Mouse (Mus musculus) ES-E14 (cell line): ENCODE measurements around the gene Atrip. TPM values are rescaled to one million over a fixed set of nuclear protein-coding genes. Genes with fewer than 3 reads are reported as not detected.

Experiments used
- DNase-seq: peaks from one replicate; pipeline ENCODE4 v3.0.0-alpha.2; 2013; ENCODE audit warnings: low read depth, low spot score
- H3K27ac ChIP-seq: 2 replicates; pipeline ENCODE4 v1.5.1; 2012; ENCODE audit warnings: low read depth, mild to moderate bottlenecking, low read length, moderate library complexity, mixed read lengths; ENCODE audit not compliant: poor library complexity, insufficient read depth, severe bottlenecking
- H3K36me3 ChIP-seq: 2 replicates; pipeline ENCODE4 v1.6.1; 2012; ENCODE audit warnings: mild to moderate bottlenecking, low read length, moderate library complexity, mixed read lengths; ENCODE audit not compliant: control insufficient read depth, poor library complexity, insufficient read depth, severe bottlenecking
- H3K4me1 ChIP-seq, 2 experiments: fragments of 150-350 bp in 1 of 2; sonication (generic) in 1 of 2; 2 replicates each; pipeline ENCODE4 v1.6.1; 2012; ENCODE audit warnings: low read length in 2 of 2, mild to moderate bottlenecking in 1 of 2, mixed read lengths in 1 of 2; ENCODE audit not compliant: control insufficient read depth in 2 of 2, insufficient read depth in 2 of 2, poor library complexity in 1 of 2
- H3K4me3 ChIP-seq, 2 experiments: fragments of 150-350 bp in 1 of 2; sonication (generic) in 1 of 2; 2 replicates each; pipeline ENCODE4 v1.5.1; 2012; ENCODE audit warnings: low read length in 2 of 2, low read depth in 1 of 2, mild to moderate bottlenecking in 1 of 2, mixed read lengths in 1 of 2; ENCODE audit not compliant: insufficient read depth in 1 of 2, poor library complexity in 1 of 2, severe bottlenecking in 1 of 2
- H3K9ac ChIP-seq: 2 replicates; pipeline ENCODE4 v1.6.1; 2012; ENCODE audit warnings: low read depth, mild to moderate bottlenecking, low read length, mixed read lengths; ENCODE audit not compliant: poor library complexity, insufficient read depth, severe bottlenecking
- H3K9me3 ChIP-seq: fragments of 150-350 bp; sonication (generic); 2 replicates; pipeline ENCODE4 v1.6.1; 2012; ENCODE audit warnings: low read depth, mild to moderate bottlenecking, low read length; ENCODE audit not compliant: control insufficient read depth, insufficient read depth
- CHD2 ChIP-seq: IDR thresholded peaks from 2 replicates; pipeline ENCODE4 v1.6.1; 2014; ENCODE audit warnings: mild to moderate bottlenecking, low read depth, low read length, inconsistent platforms
- HCFC1 ChIP-seq: IDR thresholded peaks from 2 replicates; pipeline ENCODE4 v1.6.1; 2012; ENCODE audit warnings: low read length, inconsistent platforms, borderline replicate concordance; ENCODE audit not compliant: insufficient read depth
- MAFK ChIP-seq: IDR thresholded peaks from 2 replicates; pipeline ENCODE4 v1.6.1; 2014; ENCODE audit warnings: mild to moderate bottlenecking, low read depth, low read length, inconsistent platforms; ENCODE audit not compliant: insufficient read depth
- ZC3H11A ChIP-seq: IDR thresholded peaks from 2 replicates; pipeline ENCODE4 v1.6.1; 2012; ENCODE audit warnings: low read depth, mild to moderate bottlenecking, inconsistent platforms, low read length, borderline replicate concordance
- ZNF384 ChIP-seq: IDR thresholded peaks from 2 replicates; pipeline ENCODE4 v1.6.1; 2012; ENCODE audit warnings: low read depth, low read length, inconsistent platforms
- in situ Hi-C, 2 experiments: fragments of 600-800 bp; cut with MboI; formaldehyde crosslinking; loops; one replicate each; pipeline ENCODE4 v1.15.1; 2025; ENCODE audit warnings: low sequenced_read_pairs in 2 of 2, inconsistent platforms in 1 of 2; ENCODE audit not compliant: unreplicated experiment in 2 of 2
- total RNA-seq: library from RNA; depleted of rRNA; stranded (reverse); fragments of 300-350 nt; gene quantifications from 2 replicates; pipeline ENCODE4 v1.2.3, GENCODE M21; 2012

Atrip gene
- total RNA-seq, 1 experiment, result 17.1 TPM

- Histone ChIP-seq H3K4me1 (peaks cover 0 to 12% of the 10 kb centered on the region in 2 experiments; a peak in 1 of 4 replicates), H3K27ac (no peak overlapping the region), H3K36me3 (no peaks in the 10 kb centered on the region), H3K9me3 (no peaks in the 10 kb centered on the region), H3K9ac (no peak overlapping the region), H3K4me3 (no peak overlapping the region)
- DNase-seq, result no peak
- in situ Hi-C loops, result no loop called here
- TF ChIP-seq CHD2 (no peak), ZNF384 (no peak), ZC3H11A (no peak), HCFC1 (no peak), MAFK (no peak)
Observed at GRCm38 (mm10) chr9:109030312-109030711, 43.6 kb downstream of the Atrip start.

- TF ChIP-seq ZC3H11A (no peak), CHD2 (no peak), HCFC1 (no peak), ZNF384 (no peak), MAFK (no peak)
- H3K36me3 ChIP-seq, result no peaks in the 10 kb centered on the region
- no peak overlapping the region for H3K9ac ChIP-seq
- no peaks in the 10 kb centered on the region for H3K9me3 ChIP-seq
- peaks cover 0 to 12% of the 10 kb centered on the region in 2 experiments; a peak in 1 of 4 replicates for H3K4me1 ChIP-seq
- no peak for DNase-seq
- H3K4me3 ChIP-seq, result no peak overlapping the region
- H3K27ac ChIP-seq, result no peak overlapping the region
- in situ Hi-C loops, result no loop called here
Observed at GRCm38 (mm10) chr9:109028919-109029318, 45.0 kb downstream of the Atrip start.

- no peak for DNase-seq
- H3K4me1 ChIP-seq, result peaks cover 0 to 11% of the 10 kb centered on the region in 2 experiments; a peak in 1 of 4 replicates
- no peaks in the 10 kb centered on the region for H3K36me3 ChIP-seq
- in situ Hi-C loops, result no loop called here
- no peak overlapping the region for H3K9ac ChIP-seq
- H3K4me3 ChIP-seq, result no peak overlapping the region
- TF ChIP-seq MAFK (no peak), HCFC1 (no peak), ZNF384 (no peak)
- H3K27ac ChIP-seq, result no peak overlapping the region
- H3K9me3 ChIP-seq, result no peaks in the 10 kb centered on the region
Observed at GRCm38 (mm10) chr9:109028421-109028820, 45.5 kb downstream of the Atrip start.

GRCm38 (mm10) chr9:109027521-109027920 lies 46.4 kb downstream of the Atrip start:
- no peak overlapping the region for H3K4me3 ChIP-seq
- H3K9ac ChIP-seq, result no peak overlapping the region
- H3K36me3 ChIP-seq, result no peaks in the 10 kb centered on the region
- in situ Hi-C loops, result no loop called here
- H3K27ac ChIP-seq, result no peak overlapping the region
- TF ChIP-seq CHD2, result no peak
- H3K4me1 ChIP-seq, result peaks cover 0 to 6% of the 10 kb centered on the region in 2 experiments; a peak in 1 of 4 replicates
- no peak for DNase-seq
- no peaks in the 10 kb centered on the region for H3K9me3 ChIP-seq

GRCm38 (mm10) chr9:109022866-109023685 lies 50.8 kb downstream of the Atrip start:
- Histone ChIP-seq H3K9ac (no peak overlapping the region), H3K27ac (no peak overlapping the region), H3K9me3 (no peaks in the 10 kb centered on the region), H3K4me3 (no peak overlapping the region), H3K36me3 (no peaks in the 10 kb centered on the region), H3K4me1 (no peaks in the 10 kb centered on the region)
- in situ Hi-C loops, result no loop called here
- no peak for DNase-seq
- TF ChIP-seq MAFK, result no peak
- TF ChIP-seq ZC3H11A, result no peak
- TF ChIP-seq ZNF384, result no peak
- no peak for TF ChIP-seq CHD2
- no peak for TF ChIP-seq HCFC1
